Mouse (Mus musculus) MEL (cell line): Measurements from ENCODE around the gene Mcm2. TPM values are rescaled to one million over a fixed set of nuclear protein-coding genes. Genes with fewer than 3 reads are reported as not detected.

Source experiments
- DNase-seq: peaks from one replicate; pipeline ENCODE4 v3.0.0; 2011; ENCODE audit warnings: low read depth, low spot score
- H3K27ac ChIP-seq: 2 replicates; pipeline ENCODE4 v1.5.1; 2012; ENCODE audit warnings: low read depth, mild to moderate bottlenecking, control low read depth, low read length, moderate library complexity; ENCODE audit not compliant: control insufficient read depth
- H3K27me3 ChIP-seq, 2 experiments: fragments of 150-350 bp in 1 of 2; sonication (generic) in 1 of 2; 2 replicates each; pipeline ENCODE4 v1.6.1; 2012; ENCODE audit warnings: low read length in 2 of 2, mild to moderate bottlenecking in 2 of 2, improper control_type of control experiment in 1 of 2, moderate library complexity in 1 of 2; ENCODE audit not compliant: insufficient read depth in 2 of 2, control insufficient read depth in 1 of 2
- H3K36me3 ChIP-seq, 2 experiments: 2 replicates each; pipeline ENCODE4 v1.6.1; 2012 to 2014; ENCODE audit warnings: low read length in 2 of 2, improper control_type of control experiment in 1 of 2, inconsistent platforms in 1 of 2, mild to moderate bottlenecking in 1 of 2; ENCODE audit not compliant: insufficient read depth in 2 of 2, control insufficient read depth in 1 of 2
- H3K4me1 ChIP-seq, 2 experiments: fragments of 150-350 bp in 1 of 2; sonication (generic) in 1 of 2; 2 replicates each; pipeline ENCODE4 v1.6.1; 2012; ENCODE audit warnings: low read length in 2 of 2, improper control_type of control experiment in 1 of 2, mild to moderate bottlenecking in 1 of 2; ENCODE audit not compliant: insufficient read depth in 2 of 2, control insufficient read depth in 1 of 2
- H3K4me3 ChIP-seq, 2 experiments: fragments of 150-350 bp in 1 of 2; sonication (generic) in 1 of 2; 2 replicates each; pipeline ENCODE4 v1.5.1; 2012; ENCODE audit warnings: low read depth in 2 of 2, low read length in 2 of 2, mild to moderate bottlenecking in 2 of 2, moderate library complexity in 2 of 2, control low read depth in 1 of 2, improper control_type of control experiment in 1 of 2; ENCODE audit not compliant: control insufficient read depth in 1 of 2, insufficient read depth in 1 of 2
- H3K79me2 ChIP-seq: 2 replicates; pipeline ENCODE4 v1.6.1; 2012; ENCODE audit warnings: mild to moderate bottlenecking, low read length, moderate library complexity; ENCODE audit not compliant: control insufficient read depth, poor library complexity, insufficient read depth
- H3K9ac ChIP-seq: 2 replicates; pipeline ENCODE4 v1.6.1; 2012; ENCODE audit warnings: low read depth, mild to moderate bottlenecking, control low read depth, low read length, moderate library complexity; ENCODE audit not compliant: control insufficient read depth, poor library complexity, severe bottlenecking
- H3K9me3 ChIP-seq: fragments of 150-350 bp; sonication (generic); replicated peaks from 2 replicates; pipeline ENCODE4 v1.6.1; 2012; ENCODE audit warnings: mild to moderate bottlenecking, low read length, improper control_type of control experiment, moderate library complexity; ENCODE audit not compliant: insufficient read depth
- BHLHE40 ChIP-seq: IDR thresholded peaks from 2 replicates; pipeline ENCODE4 v1.6.1; 2012; ENCODE audit warnings: low read depth, mild to moderate bottlenecking, inconsistent platforms, low read length, improper control_type of control experiment, borderline replicate concordance
- EP300 ChIP-seq, 2 experiments: IDR thresholded peaks; 2 replicates each; pipeline ENCODE4 v1.6.1; 2011; ENCODE audit warnings: improper control_type of control experiment in 2 of 2, low read length in 2 of 2, low read depth in 1 of 2, mild to moderate bottlenecking in 1 of 2
- GABPA ChIP-seq: IDR thresholded peaks from 2 replicates; pipeline ENCODE4 v1.6.1; 2012; ENCODE audit warnings: low read depth, mild to moderate bottlenecking, inconsistent platforms, low read length, improper control_type of control experiment, moderate library complexity
- GATA1 ChIP-seq: IDR thresholded peaks from 2 replicates; pipeline ENCODE4 v1.6.1; 2011; ENCODE audit warnings: low read depth, low read length, improper control_type of control experiment
- HCFC1 ChIP-seq: IDR thresholded peaks from 2 replicates; pipeline ENCODE4 v1.6.1; 2012; ENCODE audit warnings: low read depth, mild to moderate bottlenecking, inconsistent platforms, low read length, improper control_type of control experiment, moderate library complexity
- JUND ChIP-seq: IDR thresholded peaks from 2 replicates; pipeline ENCODE4 v1.6.1; 2011; ENCODE audit warnings: low read depth, mild to moderate bottlenecking, improper control_type of control experiment, low read length
- MAFK ChIP-seq: IDR thresholded peaks from 2 replicates; pipeline ENCODE4 v1.6.1; 2011; ENCODE audit warnings: low read depth, mild to moderate bottlenecking, low read length, improper control_type of control experiment, borderline replicate concordance
- MAZ ChIP-seq: IDR thresholded peaks from 2 replicates; pipeline ENCODE4 v1.6.1; 2012; ENCODE audit warnings: low read depth, mild to moderate bottlenecking, inconsistent platforms, low read length, improper control_type of control experiment
- NELFE ChIP-seq: IDR thresholded peaks from 2 replicates; pipeline ENCODE4 v1.6.1; 2011; ENCODE audit warnings: low read depth, low read length, improper control_type of control experiment
- RAD21 ChIP-seq: IDR thresholded peaks from 2 replicates; pipeline ENCODE4 v1.6.1; 2011; ENCODE audit warnings: mild to moderate bottlenecking, low read depth, low read length, improper control_type of control experiment
- SIN3A ChIP-seq: IDR thresholded peaks from 2 replicates; pipeline ENCODE4 v1.6.1; 2012; ENCODE audit warnings: low read length, improper control_type of control experiment, inconsistent platforms
- TBP ChIP-seq: IDR thresholded peaks from 2 replicates; pipeline ENCODE4 v1.8.0; 2011; ENCODE audit warnings: low read depth, low read length, improper control_type of control experiment
- UBTF ChIP-seq: IDR thresholded peaks from 2 replicates; pipeline ENCODE4 v1.6.1; 2012; ENCODE audit warnings: low read depth, mild to moderate bottlenecking, inconsistent platforms, low read length, improper control_type of control experiment, moderate library complexity, borderline replicate concordance; ENCODE audit not compliant: insufficient read depth
- USF1 ChIP-seq: IDR thresholded peaks from 2 replicates; pipeline ENCODE4 v1.6.1; 2014; ENCODE audit warnings: low read depth, mild to moderate bottlenecking, inconsistent platforms, low read length, improper control_type of control experiment, moderate library complexity
- USF2 ChIP-seq, 2 experiments: IDR thresholded peaks; 2 replicates each; pipeline ENCODE4 v1.6.1; 2011 to 2012; ENCODE audit warnings: improper control_type of control experiment in 2 of 2, low read length in 2 of 2, borderline replicate concordance in 1 of 2, inconsistent platforms in 1 of 2, low read depth in 1 of 2, mild to moderate bottlenecking in 1 of 2; ENCODE audit not compliant: insufficient read depth in 1 of 2
- ZC3H11A ChIP-seq: IDR thresholded peaks from 2 replicates; pipeline ENCODE4 v1.6.1; 2012; ENCODE audit warnings: low read depth, mild to moderate bottlenecking, inconsistent platforms, low read length, improper control_type of control experiment
- ZMIZ1 ChIP-seq: IDR thresholded peaks from 2 replicates; pipeline ENCODE4 v1.6.1; 2012; ENCODE audit warnings: low read depth, mild to moderate bottlenecking, inconsistent platforms, low read length, improper control_type of control experiment, moderate library complexity
- ZNF384 ChIP-seq: IDR thresholded peaks from 2 replicates; pipeline ENCODE4 v1.6.1; 2012; ENCODE audit warnings: low read depth, mild to moderate bottlenecking, inconsistent platforms, low read length, improper control_type of control experiment
- polyA plus RNA-seq, 2 experiments: library from polyadenylated mRNA; stranded (reverse) in 1 of 2; unstranded in 1 of 2; fragments of >175 nt in 1 of 2; fragments of >200 nt in 1 of 2; gene quantifications; 2 replicates each; pipeline versions ENCODE4 v1.2.1 to v1.2.4; 2012; ENCODE audit warnings: low replicate concordance in 2 of 2, low read depth in 1 of 2; ENCODE audit not compliant: insufficient read length in 2 of 2, insufficient read depth in 1 of 2, missing spikeins in 1 of 2
- total RNA-seq: library from RNA; depleted of rRNA; stranded (reverse); fragments of 300-350 nt; gene quantifications from 2 replicates; pipeline ENCODE4 v1.2.3, GENCODE M21; 2012

The Mcm2 gene
- total and polyA plus RNA-seq, 3 experiments: 110 to 268 (median 242) TPM

GRCm38 (mm10) chr6:88840791-88841513 is 57.6 kb downstream of the Mcm2 start:
- Histone ChIP-seq H3K36me3 (no peaks in the 10 kb centered on the region), H3K9me3 (no peaks in the 10 kb centered on the region), H3K9ac (peak overlapping the region; percentile 79), H3K27ac (no peak overlapping the region), H3K4me3 (peak overlapping the region; percentile 89 to 90), H3K79me2 (no peaks in the 10 kb centered on the region; the same call in 1 of the 2 replicates), H3K27me3 (no peaks in the 10 kb centered on the region; a peak in 1 of 4 replicates), H3K4me1 (peaks cover 2 to 6% of the 10 kb centered on the region in 2 experiments; a peak in 2 of 4 replicates)
- no peak for DNase-seq
- no peak for TF ChIP-seq ZC3H11A
- TF ChIP-seq EP300 (IDR thresholded peaks at IDR 0.05; ENCODE audit: low read depth in 1 of 2, low read length in 2 of 2): no peak
- TF ChIP-seq USF1: no peak
- TF ChIP-seq TBP: no peak
- TF ChIP-seq UBTF: no peak
- no peak for TF ChIP-seq ZNF384
- no peak; the same call in 1 of the 2 replicates for TF ChIP-seq NELFE
- TF ChIP-seq MAFK: no peak
- no peak for TF ChIP-seq GATA1
- TF ChIP-seq HCFC1: no peak

DNA sequence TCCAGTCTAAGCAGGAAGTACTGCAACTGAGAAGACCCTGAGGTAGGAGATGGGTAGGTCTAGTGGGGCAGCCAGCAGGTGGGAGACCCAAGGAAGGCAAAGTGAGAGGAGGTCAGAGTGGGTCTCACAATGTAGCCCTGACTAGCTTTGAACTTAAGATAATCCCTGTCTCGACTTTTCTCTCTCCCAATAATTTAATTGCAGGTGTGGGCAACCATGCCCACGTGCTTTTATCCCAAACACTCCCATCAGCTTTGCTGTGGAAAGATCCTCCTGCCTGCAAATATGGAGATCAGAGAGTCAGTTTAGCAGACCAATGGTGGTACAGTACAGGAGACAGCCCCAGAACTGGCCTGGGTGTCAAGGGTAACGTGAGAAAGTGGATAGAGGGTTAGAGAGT is 58.4 kb downstream of the Mcm2 start:
- TF ChIP-seq ZMIZ1 (no peak), MAZ (no peak)
- Histone ChIP-seq H3K4me1 (peaks cover 2 to 6% of the 10 kb centered on the region in 2 experiments; a peak in 2 of 4 replicates), H3K9ac (no peak overlapping the region), H3K27ac (no peak overlapping the region), H3K9me3 (no peaks in the 10 kb centered on the region), H3K79me2 (no peaks in the 10 kb centered on the region; the same call in 1 of the 2 replicates), H3K36me3 (no peaks in the 10 kb centered on the region), H3K4me3 (no peak overlapping the region), H3K27me3 (no peaks in the 10 kb centered on the region)
- DNase-seq: no peak

DNA sequence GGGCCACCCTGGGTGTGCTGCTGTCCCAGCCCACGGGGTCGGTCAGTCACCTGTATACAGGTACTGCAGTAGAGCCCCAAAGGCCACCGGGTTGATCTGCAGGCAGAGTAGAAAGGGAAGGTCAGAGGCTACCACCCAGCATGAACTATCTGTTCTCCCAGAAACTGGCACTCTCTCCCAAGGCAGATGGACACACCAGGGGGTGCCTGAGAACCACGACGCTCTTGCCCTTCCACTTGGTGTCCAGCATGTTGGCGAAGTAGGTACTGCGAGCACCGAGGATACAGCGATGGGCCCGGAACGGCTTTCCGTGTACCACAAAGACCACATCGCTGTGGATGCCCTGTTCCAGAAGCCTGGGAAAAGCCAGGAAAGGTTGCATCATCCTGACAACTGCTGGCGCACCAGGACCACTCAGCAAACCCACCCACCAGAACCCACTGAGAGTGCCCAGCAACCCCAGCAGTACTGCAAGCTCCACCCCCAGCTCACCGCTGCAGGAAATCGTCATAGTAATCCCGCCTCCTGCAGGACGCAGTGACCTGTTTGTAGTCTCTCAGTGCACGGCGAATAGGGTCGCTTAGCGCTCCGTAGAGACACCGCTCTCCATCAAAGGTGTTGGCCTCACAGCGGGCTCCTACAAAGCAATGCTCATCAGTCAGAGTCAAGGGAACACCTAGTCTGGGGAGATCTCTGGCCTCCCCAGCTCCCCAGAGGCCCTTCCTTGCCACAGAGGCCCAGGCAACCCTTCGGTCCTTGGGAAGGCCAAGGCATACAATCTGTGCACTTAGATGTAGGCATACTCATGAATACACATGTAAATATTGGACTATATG is 59.2 kb downstream of the Mcm2 start:
- Histone ChIP-seq H3K27ac (no peak overlapping the region), H3K79me2 (no peaks in the 10 kb centered on the region; the same call in 1 of the 2 replicates), H3K27me3 (no peaks in the 10 kb centered on the region), H3K4me1 (peaks cover 2 to 6% of the 10 kb centered on the region in 2 experiments; a peak in 2 of 4 replicates), H3K36me3 (no peaks in the 10 kb centered on the region), H3K9me3 (no peaks in the 10 kb centered on the region), H3K9ac (no peak overlapping the region), H3K4me3 (no peak overlapping the region)
- no peak for DNase-seq
- TF ChIP-seq GABPA (no peak), RAD21 (no peak), HCFC1 (no peak), SIN3A (no peak), USF1 (no peak), JUND (no peak), USF2 (IDR thresholded peaks at IDR 0.05; ENCODE audit: borderline replicate concordance in 1 of 2, insufficient read depth in 1 of 2, low read depth in 1 of 2, low read length in 2 of 2) (no peak), BHLHE40 (no peak)
